Mouse (Mus musculus): ENCODE results near the gene Tmem190.

Tmem190 gene

DNA sequence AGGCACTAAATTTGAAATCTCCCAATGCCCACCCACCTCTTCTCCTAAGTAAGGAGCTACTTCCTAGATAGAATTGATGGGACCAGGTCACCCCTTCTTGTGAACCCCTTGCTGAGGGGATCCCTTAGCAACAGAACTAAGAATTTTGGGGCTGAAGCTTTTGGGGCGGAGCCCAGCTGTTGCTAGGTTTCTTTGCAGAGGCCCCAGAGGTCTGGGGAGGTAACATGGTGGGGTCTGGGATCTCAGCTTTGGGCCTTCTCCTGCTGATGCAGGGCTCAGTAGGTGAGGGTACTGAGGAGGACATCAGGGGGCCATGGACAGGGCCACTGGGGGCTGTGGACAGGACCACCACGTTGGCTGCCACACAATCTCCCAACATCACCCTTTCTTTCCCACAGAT, at the start of gene Tmem190, which contains the start of gene Il11:
Gene Tmem190, plus strand, starts transcription at position 179 of the 400 bp plus-strand sequence.
Gene Il11, minus strand, starts transcription at position 101 of the 400 bp plus-strand sequence.
- no peak for DNase-seq (ENCODE audit: low spot score)

DNA sequence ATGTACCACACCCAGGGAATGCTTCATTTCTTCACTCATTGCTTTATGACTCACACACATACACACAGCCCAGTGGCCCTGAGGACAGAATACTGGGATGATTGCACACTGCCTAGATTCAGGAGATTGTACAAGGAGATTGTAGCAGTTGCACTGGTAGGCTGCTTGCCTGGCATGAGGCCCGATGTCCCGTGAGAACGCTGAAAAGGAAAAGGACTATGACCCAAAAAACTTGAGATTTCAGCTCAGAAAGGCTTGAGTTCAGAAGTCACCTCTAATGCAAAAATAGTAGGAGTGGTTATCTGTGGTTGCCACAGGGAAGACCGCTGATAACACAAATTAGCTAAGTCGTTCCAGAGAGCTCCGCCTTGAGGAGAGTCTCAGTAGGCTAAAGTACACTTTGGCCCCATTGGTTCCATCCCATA, 49.8 kb upstream of the Tmem190 start:
- DNase-seq (ENCODE audit: low spot score), result no peak

DNA sequence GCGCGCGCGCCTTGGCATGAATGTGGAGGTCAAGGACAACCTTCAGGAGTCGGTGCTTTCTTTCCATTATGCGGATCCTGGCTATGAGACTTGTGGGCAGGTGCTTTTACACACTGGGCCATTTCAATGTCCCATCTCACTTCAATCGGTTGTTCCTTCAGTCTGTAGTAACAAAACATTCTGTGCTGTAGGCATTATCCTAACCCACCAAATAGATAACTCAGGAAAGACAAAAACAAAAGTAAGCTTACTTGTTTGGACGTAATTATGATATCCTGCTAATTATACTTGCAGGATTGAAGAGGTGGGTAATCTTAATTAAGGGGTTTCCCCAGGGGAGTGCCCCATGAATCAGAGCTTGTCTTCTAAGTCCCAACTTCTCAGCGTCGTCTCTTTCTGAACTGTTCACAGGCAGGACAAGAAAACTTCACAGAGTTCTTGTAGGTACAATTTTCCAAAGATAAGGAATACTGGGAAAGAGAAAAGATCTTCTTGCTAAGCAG, 43.6 kb upstream of the Tmem190 start:
- no peak for DNase-seq (ENCODE audit: low spot score)

DNA sequence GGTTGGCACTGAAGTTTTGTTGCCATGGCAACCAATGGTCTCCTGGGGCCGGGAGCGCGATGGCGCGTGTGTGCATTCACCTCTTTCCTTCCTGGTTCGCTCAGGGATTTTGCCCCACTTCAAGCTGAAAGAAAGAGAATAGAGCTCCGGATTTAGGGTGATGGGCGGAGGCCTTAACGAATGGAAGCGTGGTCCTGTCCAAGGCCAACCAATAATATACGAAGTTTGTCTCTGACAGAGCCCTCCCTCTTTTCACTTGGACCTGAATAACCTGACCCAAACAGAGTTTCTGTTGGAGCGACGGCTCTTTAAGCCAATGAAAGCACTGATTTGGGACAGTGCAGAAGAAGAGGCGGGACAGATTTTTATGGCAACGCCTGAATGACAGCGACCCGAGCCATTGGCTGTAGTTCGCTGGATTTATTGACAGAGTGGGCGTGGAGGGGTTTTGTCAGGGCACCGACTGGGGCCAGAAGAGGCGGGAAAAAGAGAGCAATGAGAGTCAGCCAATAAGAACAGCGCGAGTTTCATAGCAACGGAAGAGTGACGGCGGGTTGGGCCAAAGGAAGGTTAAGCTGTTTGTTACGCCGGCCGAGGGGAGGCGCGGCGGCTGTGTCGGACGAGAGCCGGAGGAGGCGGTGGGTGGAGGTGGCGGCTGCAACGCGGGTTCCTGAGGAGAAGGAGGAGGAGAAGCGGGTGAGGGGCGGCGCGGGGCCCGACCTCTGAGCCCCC, 43.0 kb upstream of the Tmem190 start, which contains the start of gene Kmt5c:
Gene Kmt5c, plus strand, starts transcription at position 572 of the 732 bp plus-strand sequence.
- DNase-seq (ENCODE audit: low spot score), result peak; percentile 98

DNA sequence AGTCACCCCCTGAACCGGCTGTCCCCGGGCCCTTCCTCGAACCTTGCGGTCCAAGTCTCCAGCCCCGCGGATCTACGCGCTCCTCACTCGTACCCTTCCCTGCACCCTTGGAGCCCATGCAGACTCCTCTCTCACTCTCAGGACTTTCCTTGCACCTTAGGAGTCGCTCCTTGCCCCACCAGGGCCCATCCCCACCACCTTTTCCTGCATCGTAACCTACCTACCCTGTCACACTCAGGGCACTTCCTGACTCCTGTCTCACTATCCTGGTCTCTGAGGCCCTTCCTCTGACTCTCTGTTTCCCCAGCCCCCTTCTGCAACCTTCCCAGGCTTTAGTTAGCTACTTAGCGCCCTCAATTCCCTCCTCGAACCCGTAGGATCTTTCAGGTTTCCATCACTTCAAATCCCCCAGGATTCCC, 42.4 kb upstream of the Tmem190 start:
- DNase-seq (ENCODE audit: low spot score), result no peak

DNA sequence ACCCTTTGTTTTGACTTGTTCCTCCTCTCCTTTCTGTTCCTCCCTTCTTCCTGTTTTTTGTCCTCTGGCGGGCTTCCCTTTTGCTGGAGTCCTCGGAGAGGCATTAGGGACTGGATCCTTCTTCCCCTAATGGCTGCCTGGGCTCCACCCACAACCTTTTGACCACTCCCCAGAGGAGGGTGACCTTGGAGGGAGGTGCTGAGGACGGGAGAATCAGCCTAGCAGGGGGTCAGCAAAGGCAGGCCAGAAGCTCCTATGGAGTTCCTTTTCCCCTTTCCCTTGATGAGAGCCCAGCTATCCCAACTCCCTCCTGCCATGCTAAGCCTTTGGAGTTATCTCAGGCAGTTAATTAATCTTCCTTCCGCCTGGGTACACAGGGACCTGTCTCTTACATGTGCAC, 41.6 kb upstream of the Tmem190 start:
- peak; percentile 32 for DNase-seq (ENCODE audit: low spot score)

DNA sequence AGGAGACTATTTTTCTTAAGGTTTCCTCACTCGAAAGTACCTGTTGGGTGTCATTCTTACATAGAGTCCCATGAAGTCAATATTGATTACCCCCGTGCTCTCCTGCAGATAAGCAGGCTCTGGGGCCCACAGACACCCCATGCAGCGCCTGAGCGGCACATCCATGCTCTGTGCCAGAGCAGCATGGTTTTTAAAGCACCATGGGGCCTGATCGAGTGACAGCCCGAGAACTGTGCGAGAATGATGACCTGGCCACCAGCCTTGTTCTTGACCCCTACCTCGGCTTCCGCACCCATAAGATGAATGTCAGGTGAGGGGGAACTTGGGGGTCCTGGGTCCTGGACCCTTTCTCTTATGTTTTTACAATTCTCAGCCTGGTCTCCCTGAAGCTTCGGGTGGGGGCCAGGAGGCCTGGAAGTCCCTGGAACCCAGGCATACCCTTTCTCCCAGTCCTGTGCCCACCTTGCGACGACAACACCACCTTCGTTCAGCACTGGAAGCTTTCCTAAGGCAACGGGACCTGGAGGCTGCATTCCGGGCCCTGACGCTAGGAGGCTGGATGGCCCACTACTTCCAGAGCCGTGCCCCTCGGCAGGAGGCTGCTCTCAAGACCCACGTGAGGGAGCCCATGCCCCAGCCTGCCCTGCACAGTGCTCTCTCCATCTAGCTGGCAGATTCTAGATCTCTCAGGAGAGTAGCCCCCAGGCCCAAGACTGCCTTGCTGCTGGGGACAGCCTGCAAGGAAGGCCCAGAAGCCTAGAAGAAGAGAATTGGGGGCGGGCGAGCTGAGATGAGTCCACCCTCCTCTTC, 40.9 kb upstream of the Tmem190 start:
- peak; percentile 9 for DNase-seq (ENCODE audit: low spot score)

DNA sequence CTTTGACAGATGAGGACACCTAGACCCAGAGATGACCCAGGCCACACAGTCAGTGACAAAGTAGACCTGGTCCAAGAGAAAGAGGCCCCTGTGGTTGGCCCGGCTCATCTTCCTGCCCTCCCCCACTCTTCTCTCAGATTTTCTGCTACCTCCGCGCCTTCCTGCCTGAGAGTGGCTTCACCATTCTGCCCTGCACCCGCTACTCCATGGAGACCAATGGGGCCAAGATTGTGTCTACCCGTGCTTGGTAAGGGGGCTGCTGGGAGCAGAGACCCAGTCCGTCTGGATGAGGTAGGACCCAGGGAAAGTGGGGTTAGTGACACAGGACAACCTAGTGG, 40.3 kb upstream of the Tmem190 start:
- DNase-seq (ENCODE audit: low spot score), result peak; percentile 9

DNA sequence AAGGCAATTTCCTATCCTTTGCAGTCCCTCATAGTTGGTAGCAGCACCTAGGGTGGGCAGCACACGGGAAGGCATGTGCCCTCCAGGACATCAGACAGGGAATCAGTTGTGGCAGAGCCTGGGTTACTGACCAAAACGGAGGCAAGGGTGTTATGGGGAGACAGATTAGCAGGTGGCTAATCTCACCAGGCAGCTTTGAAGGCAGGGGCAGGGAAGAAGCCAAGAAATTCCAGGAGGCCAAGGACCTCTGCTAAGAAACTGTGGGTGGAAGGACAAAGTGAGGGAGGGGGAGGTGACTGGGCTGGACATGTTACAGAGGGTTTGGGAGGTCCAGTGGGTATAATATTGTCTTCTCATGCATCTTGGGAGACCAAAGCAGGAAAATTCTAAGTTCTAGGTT, 39.4 kb upstream of the Tmem190 start:
- DNase-seq (ENCODE audit: low spot score), result peak; percentile 20

DNA sequence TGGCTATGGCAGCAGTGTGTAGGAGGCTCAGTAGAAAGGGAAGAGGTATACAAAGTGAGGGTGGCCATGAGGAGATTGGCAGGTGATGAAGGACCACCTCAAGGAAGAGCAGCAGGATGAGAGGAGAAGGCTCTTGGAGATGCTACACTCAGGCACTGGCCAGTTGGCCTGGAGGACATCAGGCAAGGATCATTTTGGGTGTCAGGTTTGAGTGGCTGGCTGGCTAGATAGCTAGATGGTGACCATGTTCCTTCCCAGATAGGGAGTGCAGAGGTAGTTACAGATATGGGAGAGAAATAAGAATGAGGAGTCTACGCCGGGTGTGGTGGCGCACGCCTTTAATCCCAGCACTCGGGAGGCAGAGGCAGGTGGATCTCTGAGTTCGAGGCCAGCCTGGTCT, 37.9 kb upstream of the Tmem190 start:
- DNase-seq (ENCODE audit: low spot score), result no peak

DNA sequence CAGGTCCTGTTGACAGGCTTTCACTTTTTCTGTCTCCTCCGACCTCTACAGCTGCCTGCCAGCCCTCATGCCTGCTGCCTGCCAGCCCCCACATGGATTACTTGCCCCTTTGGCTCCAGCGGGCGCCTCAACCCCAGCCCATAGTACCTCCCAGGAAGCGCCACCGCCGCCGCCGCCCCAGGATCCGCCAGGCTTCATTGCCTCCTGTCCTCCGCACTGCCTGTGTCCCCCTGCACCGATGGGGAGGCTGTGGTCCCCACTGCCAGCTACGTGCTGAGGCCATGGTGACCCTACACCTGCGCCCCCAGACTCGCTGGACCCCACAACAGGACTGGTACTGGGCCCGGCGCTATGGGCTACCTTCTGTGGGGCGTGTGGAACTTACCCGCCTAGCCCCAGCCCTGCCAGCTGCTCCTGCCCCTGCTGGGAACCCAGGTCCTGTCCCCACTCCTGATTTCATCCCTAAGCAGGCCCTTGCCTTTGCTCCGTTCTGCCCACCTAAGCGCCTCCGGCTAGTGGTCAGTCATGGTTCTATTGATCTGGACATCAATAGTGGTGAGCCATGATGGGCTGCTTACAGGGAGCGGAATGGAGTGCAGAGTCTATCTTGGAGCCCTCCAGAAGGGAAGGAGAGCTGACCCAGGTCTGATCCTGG, 36.3 kb upstream of the Tmem190 start:
- no peak for DNase-seq (ENCODE audit: low spot score)

DNA sequence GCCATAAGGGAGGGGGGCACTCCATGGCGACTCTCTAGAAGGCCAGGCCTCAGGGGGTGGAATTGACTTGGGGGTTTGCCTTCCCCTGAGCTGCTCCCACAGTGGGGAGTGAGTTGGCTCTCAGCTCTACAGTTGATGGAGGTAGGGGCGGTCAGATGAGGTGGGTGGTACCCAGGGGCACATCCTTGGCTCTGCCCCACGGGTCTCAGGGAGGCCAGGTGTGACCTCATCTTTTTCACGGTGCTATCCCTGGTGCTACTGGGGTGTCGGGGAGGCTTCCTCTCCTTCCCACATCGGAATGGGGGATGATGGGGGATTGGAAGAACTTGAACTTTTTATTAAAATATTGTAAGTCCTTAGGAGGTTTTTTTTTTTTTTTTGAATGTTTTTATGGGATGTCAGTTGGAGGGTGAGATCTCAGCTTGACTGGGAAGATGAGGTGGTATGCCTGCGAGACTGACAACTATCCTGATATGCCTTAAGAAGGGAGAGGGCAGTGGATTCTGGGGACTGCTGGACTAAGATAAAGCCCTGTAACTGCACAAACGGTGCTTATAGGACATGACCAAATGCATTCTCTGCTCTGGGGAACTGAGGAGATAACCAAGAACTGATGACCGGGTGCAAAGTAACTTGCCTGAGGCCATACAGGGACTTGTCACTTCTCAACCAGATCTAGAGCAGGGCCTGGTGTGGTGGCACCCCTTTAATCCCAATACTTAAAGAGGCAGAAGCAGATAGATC, 35.4 kb upstream of the Tmem190 start:
- no peak for DNase-seq (ENCODE audit: low spot score)

DNA sequence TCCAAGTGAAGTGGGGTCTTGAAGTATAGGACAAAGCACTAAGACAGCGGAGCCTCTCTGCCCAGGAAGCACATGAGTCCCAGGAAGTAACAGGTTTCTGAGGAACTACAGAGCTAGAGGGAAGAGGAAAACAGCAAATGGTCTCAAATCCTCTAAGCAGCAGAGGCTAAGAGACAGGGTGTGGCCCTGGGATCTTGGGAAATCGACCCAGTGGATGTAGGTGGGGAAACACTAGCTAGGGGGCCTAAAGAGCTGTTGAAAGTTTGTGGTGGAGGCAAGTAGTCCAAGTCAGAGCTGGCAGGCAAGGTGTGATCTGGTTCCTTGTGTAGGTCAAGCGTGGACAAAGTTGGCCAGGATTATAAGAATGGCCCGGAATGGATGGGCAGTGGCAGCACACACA, 34.4 kb upstream of the Tmem190 start:
- DNase-seq (ENCODE audit: low spot score), result no peak

DNA sequence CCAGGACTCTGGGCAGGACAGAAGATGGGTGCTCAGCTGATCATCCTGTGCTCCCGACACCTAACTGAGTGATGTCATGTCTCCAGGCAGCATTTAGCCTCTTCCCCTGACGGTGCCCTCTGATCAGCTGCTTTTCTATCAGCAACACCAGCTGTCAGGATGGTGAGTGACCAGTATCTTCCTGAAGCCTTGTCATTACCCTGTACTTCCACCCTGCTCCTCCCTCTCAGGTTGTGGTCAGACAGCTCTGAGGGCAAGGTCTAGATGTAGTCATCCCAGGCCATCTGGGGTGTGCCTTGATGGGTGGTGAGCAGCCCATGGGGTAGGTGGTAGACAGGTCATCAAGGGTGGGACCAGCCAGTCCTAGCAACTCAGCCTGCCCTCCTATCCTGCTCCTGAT, 33.6 kb upstream of the Tmem190 start:
- no peak for DNase-seq (ENCODE audit: low spot score)

DNA sequence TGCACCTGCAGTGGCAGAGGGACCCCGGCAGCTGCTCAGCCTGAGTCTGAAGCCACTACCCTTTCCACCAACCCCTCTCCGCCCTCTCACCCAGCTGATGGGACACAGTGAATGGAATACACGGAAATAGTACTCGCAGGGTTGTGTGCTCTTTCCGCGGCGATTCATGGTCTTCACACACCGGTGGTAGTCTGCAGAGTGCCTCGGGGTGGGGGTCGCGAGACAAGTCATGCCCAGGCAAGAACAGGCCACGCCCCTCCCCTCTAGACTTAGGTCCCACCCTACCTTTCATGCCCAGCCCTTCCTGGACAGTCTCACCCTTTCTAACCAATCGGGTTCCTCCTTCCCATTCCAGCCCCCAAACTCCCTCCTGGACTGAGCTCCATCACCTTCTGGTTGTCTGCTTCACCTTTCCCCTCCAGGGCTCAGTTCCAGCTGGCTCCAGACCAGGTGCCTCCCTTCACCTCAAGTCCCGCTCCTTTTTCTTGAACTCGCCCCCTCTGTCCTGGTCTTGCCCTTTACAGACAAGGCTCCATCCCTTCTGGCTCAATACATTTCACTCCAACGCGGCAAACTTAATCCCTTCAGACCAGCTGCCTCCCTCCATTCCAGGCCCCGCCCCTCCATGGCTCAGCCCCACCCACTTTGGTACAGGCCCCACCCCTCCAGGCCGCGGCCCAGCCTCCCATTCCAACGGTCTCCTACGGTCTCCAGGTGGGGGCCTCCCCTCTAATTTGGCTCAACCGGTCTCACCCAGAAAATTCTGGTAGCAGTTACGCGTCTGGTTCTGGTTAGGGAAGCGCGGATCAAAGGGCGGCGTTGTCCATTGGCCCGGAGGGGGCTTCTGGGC, 30.5 kb upstream of the Tmem190 start:
- peak; percentile 80 for DNase-seq (ENCODE audit: low spot score)

DNA sequence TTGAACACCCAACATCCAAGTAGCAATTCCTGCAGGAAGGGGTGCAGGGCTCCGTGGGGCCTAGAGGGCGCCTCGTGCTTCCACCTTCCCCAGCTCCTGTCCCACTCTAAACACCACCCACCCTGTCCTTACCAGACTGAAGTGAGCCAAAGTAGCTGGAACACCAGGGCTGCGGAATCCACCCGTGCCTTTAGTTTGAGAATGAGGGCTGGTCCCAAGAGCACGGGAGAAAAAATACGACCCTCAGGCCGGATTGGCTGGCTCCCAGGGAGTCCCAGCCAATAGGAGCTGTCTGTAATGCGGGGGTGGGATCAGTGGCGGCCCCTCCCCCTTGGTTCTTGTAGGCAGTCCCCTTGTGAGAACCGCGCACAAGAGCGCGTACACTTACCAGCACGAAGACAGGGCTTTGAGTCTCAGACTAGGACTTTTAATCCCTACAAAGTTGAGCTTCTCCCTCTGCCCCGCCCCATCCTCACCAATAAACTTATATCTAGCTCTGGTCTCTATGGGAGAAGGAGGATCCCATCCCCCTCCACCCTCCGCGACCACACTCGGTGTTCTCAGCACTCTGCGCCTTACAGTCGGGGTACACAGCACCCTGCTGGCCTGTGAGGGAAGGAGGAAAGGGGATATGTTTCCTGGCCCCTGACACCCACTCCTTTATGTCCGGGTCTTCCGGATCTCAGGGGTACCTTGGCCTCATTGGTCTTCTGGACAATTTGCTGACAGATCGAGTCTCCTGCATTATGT, 29.7 kb upstream of the Tmem190 start, which contains the start of gene Cox6b2:
Gene Cox6b2, minus strand, starts transcription at position 274 of the 750 bp plus-strand sequence.
- DNase-seq (ENCODE audit: low spot score), result peak; percentile 92

DNA sequence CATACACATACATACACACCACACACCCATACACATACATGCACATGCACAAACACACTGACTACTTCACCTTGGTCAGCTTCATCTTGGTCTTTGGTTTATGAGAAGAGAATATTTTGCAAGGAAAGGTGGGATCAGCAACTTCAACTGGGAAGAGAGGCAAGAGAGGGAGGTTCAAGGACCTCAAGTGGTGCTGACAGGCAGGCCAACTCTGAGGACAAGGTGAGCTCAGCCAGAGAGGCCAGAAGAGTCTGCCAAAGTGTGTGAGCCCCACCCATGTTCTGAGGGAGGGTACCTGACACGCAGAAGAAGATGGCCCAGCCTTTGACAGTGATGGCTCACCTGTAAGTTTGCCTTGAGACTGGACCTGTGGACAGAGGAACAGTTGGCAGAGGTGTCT, 23.1 kb upstream of the Tmem190 start:
- DNase-seq (ENCODE audit: low spot score), result no peak

DNA sequence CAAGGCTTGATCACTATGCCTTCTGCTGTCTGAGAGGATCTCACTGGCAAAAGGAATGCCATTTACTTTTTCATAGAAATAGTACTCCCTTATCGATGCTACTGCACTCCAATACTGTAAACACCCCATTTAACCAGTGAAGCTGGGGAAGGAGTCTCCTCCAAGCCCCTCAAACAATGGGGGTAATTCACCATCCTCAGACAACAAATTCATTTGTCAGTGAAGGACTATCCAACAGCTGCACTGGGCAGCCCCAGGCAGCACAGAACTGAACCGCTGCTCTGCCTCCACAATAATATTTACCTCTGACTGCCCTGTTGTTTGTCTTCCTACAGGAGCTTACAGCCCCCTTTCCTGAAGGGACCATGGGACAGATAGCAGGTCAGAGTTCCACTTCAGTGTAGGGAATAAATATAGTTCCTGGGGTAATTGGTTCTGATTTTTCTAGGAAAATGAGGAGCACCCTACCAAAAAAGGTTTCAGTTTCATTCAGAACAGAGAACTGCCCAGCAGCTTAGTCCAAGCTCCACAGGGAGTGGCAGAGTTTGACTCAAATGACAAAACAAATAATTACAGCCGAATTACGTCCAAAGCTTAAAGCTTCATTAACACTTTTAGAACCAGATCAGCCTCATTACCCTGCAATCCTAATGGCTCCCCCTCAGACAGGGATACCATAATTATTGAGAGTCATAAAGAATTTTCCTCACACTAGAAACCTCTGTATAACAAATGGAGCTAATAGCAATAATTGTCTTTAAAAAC, 17.6 kb upstream of the Tmem190 start:
- no peak for DNase-seq (ENCODE audit: low spot score)

DNA sequence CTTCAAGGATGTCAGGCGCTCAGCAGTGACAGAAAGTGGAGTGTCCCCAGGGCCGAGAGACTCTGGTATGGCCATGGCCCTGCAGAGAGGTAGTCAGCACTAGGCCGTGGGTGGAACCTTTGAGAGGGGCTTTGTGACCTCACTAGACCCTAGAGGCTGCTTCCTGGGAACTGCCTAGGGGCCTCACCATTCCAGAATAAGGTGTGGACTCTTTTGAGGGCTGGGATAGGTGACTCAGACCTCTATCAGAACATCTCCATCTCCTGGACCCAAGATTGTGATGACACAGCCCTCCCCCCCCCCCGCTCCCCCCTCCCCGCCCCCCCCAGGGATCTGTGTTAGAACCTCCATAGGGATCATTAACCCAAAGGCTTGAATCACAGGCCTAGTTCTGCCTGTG, 11.5 kb upstream of the Tmem190 start, which contains the start of gene Fam71e2:
Gene Fam71e2, minus strand, starts transcription at position 101 of the 400 bp plus-strand sequence.
- no peak for DNase-seq (ENCODE audit: low spot score)

Data from testis, postnatal 14 days (tissue).